Mouse (Mus musculus) right cerebral cortex, adult 2 months (tissue): ENCODE measurements around the gene Tlx1.
A peak's percentile ranks its signal among the peaks of the same experiment; 100 is the strongest.

Experiments used
- DNase-seq, 2 experiments: peaks; one replicate each; pipeline ENCODE4 v3.0.0; 2021 to 2022; ENCODE audit warnings: low spot score in 2 of 2

Tlx1 gene

DNA sequence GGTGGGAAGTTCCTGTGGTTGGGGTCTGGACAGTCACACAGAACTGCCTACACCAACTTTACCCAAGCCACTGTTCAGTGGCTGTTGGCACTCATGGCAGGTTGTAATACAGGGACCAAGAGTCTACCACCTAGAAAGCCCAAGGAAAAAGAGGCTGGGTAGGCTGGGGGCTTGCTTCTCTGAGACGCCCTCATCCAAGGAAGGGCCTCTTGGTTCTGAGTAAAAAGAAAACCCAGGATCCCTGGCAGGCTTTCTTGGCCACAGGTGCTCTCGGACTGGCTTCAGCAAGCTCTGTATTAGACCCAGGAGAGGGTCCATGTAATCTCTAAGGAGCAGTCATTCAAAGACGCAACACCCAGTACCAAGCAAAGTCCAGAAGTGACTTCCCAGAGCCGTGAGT lies 7.7 kb downstream of the Tlx1 start:
- DNase-seq: no peak

DNA sequence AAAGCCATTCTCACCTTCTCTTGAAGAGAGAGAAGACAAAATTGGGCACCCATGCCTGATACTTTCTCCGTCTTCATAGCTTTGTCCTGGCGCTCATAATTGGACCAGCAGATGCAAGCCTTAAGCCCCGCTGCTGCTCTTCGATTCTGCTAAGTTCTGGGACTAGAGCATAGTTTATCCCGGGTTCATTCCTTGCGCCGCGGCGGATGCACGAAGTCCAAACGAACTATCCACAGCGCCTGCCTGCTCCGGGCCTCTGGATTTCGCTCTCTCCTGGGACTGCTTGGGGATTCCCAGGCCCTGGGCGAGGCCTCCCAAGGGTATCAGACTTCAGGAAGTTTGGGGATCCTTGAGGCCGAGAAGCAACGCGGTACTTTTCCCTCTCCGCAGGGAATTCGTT lies 8.4 kb downstream of the Tlx1 start:
- no peak for DNase-seq

DNA sequence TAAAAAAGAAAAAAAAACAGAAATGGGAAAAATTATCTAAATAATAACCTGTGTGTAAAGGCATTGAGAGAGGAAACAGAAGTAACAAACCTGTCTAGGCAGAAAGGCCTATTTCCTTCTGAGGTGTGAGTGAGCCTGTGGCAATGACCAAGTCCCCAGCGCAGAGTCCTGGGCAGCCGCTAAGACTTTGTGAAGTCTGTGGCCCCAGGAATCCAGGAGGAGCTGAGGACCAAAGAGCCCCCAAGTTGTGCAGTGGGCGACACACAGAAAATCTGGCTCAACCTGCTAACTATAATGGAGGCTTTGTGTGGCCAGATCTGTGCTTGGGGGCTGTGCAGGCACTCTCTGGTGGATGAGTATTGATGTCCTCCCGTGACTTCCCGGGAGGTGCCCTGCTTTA lies 9.0 kb downstream of the Tlx1 start:
- no peak for DNase-seq

DNA sequence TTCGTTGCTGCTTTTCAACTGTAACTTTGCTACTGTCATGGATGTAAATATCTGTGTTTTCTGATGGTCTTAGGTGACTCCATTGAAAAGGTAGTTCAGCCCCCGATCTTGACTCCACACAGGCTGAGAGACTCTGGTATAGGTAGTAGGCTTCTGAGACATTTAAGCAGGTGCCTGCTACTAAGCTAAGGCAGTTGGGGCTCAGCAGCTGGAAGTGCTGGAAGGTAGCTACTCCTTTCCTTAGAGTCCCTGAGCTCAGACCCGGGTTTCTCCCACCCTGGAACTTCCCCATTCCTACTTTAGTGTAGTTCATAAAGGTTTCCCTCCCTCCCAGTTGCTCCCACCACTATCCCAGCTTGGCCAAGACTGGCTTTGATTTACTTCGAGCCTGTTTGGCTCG lies 9.5 kb downstream of the Tlx1 start:
- no peak for DNase-seq

DNA sequence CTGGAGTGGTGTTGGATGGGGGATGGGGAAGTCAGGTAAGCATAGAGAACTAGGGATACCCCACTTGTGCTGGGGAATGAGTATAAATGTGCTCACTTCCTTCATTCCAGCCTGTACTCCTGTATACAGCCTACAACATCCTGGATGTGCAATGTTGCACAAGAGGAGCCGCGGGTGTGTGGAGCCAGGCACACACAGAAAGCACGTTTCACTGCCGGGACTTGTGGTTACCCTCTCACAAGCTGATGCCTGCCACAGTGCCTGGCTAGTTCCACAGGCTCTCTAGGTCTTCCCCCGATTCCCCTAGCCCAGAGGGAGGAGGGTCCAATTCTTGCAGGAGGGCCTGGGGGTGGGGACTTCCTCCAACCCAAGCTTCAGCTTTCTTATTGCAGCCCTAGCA lies 10.0 kb downstream of the Tlx1 start:
- no peak for DNase-seq

DNA sequence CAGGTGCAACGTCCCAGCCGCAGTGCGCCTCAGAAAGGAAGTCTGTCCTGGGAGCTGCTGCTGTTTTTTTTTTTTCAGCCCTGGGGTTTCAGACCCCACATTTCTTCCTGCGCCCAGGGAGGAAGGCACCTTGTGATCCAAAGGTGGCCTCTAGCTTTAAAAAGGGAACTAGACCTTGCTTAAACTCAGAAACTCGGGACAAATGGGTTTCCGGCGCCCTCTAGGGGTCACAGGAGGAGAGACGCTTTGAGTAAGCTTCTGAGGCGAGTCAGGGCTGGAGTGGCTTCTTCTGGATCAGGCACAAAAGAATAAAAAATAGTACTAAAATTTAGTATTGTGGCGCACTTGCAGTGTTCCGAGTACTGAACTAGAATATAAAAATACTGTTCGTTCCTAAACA lies 10.6 kb downstream of the Tlx1 start:
- peak; percentile 58 to 59 for DNase-seq

DNA sequence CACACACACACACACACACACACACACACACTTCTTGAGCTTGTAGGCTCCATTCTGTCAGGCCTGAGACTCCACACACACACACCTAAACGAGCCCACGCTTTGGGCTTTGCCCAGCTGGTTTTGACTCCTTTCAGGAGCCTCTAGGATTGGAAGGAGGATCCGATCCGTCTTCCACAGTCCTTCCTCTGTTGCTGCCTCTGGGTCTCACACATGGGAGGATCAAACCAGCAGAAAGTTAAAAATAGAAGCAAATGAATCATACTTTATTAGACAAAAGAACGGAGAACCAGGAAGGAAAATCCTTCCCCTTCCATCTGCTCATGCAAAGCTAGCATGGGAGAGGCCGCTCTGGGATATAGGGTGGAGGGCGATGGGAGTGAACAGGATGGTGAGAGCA lies 11.7 kb downstream of the Tlx1 start:
- no peak for DNase-seq

DNA sequence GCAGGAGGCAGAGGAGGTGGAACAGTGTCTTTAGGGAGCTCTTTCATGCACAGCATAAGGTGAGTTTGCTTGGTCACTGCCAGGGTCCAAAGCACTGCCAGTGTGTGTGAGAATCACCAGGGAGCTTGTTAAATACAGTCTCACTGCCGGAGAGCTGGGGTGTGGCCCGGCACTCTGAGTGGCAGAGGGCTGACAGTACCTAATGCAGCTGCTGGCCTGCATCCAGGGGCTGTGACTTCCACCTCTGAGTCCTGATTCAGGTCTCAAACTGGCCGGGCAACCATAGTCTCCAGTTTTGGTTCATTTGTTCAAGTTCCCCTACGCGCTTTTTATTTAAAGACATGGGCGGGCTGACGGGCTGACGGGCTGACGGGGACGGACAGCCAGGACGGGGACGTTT lies 12.4 kb downstream of the Tlx1 start:
- DNase-seq: no peak

DNA sequence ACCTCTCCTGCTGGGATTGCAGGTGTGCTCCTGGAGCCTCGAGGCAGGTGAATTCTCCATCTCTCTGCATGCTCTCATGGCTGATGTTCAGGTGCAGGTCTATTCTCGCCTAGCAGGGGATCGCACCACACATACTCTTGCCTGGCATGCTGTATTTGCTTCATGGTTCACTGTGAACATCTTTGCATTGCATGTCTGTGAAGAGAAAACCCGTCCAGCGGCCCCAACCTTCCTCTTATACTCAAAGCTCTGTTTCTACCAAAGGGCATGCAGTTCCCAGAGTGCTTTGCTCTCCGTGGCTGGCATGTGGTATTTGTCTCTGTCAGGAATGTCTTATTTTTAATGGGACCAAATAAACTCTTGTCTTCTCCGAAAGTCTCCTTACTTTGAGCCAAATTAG lies 20.0 kb downstream of the Tlx1 start:
- no peak for DNase-seq

DNA sequence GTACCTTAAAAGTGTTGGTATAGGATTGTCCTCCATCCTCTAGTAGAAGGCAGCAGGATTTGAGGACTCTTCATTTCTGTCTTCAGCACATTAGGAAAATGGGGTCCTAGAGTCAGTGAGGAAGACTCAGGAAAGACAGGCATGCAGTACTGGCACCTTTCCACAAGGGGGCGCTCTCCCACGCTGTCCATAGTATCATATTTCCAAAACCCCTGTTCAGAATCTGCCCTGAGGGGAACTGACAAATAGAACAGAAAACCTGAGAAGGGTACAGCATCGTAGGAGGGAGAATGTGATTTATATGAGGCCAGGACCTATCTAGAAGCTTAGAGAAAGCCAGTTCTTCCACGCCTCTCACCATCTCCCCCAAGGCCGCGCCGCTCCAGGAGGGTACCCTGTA lies 24.3 kb downstream of the Tlx1 start:
- no peak for DNase-seq

DNA sequence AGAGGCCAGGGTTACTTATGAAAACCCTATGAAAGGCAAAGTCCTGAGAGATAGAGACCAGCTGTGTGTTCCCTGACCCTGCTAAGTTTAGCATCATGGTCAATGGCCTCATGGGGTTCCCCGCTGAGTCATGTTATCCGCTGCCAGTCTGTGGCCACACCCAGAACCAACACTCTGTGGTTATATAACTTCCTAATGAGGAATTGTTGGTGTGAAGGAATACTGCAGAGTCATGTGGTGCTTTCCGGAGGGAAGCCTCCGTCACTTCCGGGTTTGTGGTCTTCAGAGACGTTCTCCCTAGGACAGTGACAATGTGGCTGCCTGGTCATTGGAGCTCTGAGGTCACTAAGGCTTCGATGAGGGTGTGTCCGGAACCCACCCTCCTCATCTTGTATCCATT lies 25.8 kb downstream of the Tlx1 start:
- no peak for DNase-seq

DNA sequence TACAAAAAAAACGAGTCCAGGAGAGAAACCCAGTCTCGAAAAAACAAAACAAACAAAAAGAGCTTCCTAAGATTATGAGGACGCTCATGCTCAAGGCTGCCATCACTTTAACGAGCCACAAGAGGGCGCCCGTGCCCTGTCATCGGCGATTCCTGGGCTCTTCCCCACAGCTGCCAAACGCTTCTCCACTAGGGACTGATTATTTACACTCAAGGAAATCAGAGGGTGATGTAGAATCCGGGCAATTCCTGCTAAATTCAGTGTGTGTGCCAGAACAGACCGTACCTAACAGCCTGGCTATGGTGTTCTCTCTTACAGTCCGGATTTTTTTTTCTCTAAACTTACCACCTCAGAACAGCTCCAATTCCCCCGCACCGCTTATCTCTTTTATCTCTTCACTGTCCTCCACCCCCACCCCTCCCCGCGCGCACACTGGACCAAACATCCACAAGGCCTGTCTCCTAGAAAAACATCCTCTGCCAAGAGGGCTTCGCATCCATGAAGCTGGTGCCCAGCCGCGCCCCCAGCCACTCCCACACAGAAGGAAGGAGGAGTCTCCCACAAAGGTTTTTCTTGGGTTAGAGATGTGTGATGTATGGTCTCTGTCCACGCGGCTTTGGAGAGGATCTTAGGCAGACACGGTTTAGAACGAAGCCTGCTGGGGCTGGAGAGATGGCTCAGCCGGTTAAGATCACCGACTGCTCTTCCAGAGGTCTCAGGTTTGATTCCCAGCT lies 26.7 kb downstream of the Tlx1 start:
- DNase-seq: peak; percentile 68

DNA sequence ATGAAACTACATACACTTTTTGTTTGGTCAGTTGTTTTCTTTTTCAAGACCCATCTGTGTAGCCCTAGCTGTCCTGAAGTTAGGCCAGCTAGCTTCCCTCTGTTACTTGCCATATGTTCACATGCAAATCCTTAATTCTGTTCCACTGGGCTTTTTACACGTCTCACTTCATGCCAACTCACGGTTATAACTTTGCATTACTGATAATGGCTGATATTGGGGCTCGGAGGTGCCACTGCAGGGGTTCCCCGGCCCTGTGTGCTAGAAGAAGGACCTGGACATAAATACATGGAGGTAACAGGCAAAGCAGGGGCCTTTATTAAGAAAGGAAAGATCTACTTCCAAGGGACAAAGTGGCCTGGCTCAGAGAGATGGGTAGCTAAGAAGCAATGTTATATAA lies 29.0 kb downstream of the Tlx1 start:
- no peak for DNase-seq

DNA sequence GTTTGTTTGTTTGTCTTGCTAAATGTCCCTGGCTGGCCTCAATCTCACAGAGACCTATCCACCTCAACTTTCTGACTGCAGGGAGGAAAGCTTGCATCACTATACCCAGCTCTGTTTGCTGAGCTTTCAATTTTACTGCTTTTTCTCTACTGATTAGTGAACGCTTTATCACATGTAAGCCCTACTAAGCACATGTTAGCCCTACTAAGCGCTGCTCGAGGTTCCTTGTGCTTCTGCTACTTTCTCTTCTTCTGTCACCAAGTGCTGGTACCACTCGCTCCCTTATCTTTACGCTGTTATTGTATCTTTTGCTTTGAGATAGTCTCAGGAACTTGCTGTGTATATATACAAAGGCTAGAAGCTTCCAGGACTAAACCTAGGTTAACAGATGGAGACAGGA lies 30.0 kb downstream of the Tlx1 start:
- DNase-seq: no peak

DNA sequence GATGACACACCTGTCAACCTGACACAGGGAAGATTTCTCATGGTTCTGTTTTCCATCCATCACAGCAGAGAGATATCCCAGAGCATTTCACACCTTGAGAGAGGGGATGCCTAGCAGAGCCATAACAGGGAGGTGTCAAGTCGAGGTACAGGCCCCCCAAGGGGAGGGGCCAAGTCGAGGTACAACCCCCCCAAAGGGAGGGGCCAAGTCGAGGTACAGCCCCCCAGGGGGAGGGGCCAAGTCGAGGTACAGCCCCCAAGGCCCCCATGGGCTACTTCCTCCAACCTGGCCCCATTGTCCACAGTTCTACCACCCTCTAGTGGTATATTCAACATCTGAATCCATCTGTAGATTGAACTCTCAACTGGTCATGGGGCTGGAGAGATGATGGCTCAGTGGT lies 44.2 kb downstream of the Tlx1 start:
- DNase-seq: no peak

DNA sequence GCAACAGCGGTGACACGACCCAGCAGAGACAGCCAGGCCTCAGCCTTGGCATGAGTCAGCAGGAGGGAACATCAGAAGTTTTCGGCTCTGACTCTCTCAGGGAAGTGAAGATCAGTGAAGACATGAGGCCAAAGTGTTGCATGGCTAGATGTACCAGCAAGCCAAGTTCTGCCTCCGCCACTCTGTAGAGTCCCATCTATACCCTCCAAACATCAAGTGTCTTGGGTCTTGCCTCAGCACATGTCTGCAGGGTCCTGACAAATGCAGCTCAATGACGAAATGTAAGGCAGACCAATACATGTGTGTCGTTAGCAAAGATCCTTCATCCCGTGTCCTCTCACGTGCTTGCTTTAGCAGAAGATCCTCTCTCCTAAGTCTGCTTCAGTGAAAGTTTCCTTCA lies 46.5 kb downstream of the Tlx1 start:
- no peak for DNase-seq

DNA sequence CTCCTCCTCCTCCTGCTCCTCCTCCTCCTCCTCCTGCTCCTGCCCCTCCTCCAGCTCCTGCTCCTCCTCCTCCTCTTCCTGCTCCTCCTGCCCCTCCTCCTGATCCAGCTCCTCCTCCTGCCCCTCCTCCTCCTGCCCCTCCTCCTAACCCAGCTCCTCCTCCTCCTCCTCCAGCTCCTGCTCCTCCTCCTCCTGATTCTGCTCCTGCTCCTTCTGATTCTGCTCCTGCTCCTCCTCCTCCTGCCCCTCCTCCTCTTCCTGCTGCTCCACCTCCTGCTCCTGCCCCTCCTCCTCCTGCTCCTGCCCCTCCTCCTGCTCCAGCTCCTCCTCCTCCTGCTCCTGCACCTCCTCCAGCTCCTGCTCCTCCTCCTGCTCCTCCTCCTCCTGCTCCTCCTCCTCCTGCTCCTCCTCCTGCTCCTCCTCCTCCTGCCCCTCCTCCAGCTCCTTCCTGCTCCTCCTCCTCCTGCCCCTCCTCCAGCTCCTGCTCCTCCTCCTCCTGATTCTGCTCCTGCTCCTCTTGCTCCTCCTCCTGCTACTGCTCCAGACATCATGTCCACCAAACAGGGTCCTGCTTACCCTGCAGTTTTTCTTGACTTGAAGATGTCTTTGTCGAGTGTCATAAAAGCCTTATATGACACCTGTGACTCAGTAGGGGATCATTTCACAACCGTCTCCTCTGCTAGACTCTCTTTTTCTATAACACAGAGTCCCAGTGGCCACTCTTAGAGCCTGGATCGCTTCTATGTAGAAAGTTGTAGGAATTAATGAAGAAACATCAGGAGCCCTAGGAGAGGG lies 55.0 kb downstream of the Tlx1 start:
- DNase-seq: no peak
